Mouse (Mus musculus): ENCODE measurements around the gene Olfr911-ps1. TPM values are rescaled to one million over a fixed set of nuclear protein-coding genes. Genes with fewer than 3 reads are reported as not detected.

Olfr911-ps1 gene
- polyA plus RNA-seq (2014; fragmentation: Illumina TruSeq; extraction: RNeasy Lipid Tissue Mini Kit (QIAGEN cat#74804); ENCODE audit: low read depth, low replicate concordance): not detected

GRCm38 (mm10) chr9:38521280-38521679 lies at the start of gene Olfr911-ps1:
Gene Olfr911-ps1, plus strand, starts transcription at chr9:38521580.

DNA sequence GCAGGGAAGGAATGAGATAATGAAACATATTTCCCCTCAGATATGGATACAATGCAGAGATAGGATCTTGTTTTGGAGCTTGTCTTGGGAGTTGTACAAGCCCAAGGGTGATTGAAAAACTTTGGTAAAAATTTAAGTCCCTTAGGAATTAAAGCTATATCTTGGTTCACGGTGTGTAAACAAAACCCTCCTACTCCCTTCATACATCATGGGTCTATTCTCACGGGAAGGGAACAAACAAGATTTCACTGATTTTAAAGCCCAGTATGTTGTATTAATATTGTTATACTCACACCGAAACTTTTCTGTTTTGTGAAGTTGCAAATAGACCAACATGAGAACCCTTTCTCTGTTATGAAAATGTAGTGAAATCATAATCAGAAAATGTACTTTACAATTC lies 34.6 kb upstream of the Olfr911-ps1 start, which contains the start of gene Olfr906:
TSS of gene Olfr906 (plus strand) at position 301 of the 400 bp plus-strand sequence.

GRCm38 (mm10) chr9:38495501-38495900 lies 25.9 kb upstream of the Olfr911-ps1 start, which contains the start of gene Olfr907:
Gene Olfr907, plus strand, starts transcription at chr9:38495801.

GRCm38 (mm10) chr9:38537549-38537948 lies 16.2 kb downstream of the Olfr911-ps1 start, which contains the start of gene Olfr910:
Gene Olfr910, plus strand, starts transcription at chr9:38537849.

Other genes with a start within 250 kb of the Olfr911-ps1 start
- 1.8 TPM for gene Olfr896-ps1, start 230.5 kb upstream of the Olfr911-ps1 start, polyA plus RNA-seq (2014; fragmentation: Illumina TruSeq; extraction: RNeasy Lipid Tissue Mini Kit (QIAGEN cat#74804); ENCODE audit: low read depth, low replicate concordance)
- 0.80 TPM for gene Olfr25, start 192.5 kb upstream of the Olfr911-ps1 start, polyA plus RNA-seq (2014; fragmentation: Illumina TruSeq; extraction: RNeasy Lipid Tissue Mini Kit (QIAGEN cat#74804); ENCODE audit: low read depth, low replicate concordance)
- 0.17 TPM for gene Olfr898, start 173.2 kb upstream of the Olfr911-ps1 start, polyA plus RNA-seq (2014; fragmentation: Illumina TruSeq; extraction: RNeasy Lipid Tissue Mini Kit (QIAGEN cat#74804); ENCODE audit: low read depth, low replicate concordance)
- gene Olfr250, start 154.7 kb upstream of the Olfr911-ps1 start, polyA plus RNA-seq (2014; fragmentation: Illumina TruSeq; extraction: RNeasy Lipid Tissue Mini Kit (QIAGEN cat#74804); ENCODE audit: low read depth, low replicate concordance): not detected
- gene Olfr251, start 144.5 kb upstream of the Olfr911-ps1 start, polyA plus RNA-seq (2014; fragmentation: Illumina TruSeq; extraction: RNeasy Lipid Tissue Mini Kit (QIAGEN cat#74804); ENCODE audit: low read depth, low replicate concordance): not detected
- gene Olfr147, start 119.9 kb upstream of the Olfr911-ps1 start, polyA plus RNA-seq (2014; fragmentation: Illumina TruSeq; extraction: RNeasy Lipid Tissue Mini Kit (QIAGEN cat#74804); ENCODE audit: low read depth, low replicate concordance): not detected
- gene Olfr901, start 92.1 kb upstream of the Olfr911-ps1 start, polyA plus RNA-seq (2014; fragmentation: Illumina TruSeq; extraction: RNeasy Lipid Tissue Mini Kit (QIAGEN cat#74804); ENCODE audit: low read depth, low replicate concordance): not detected
- gene Olfr902, start 73.9 kb upstream of the Olfr911-ps1 start, polyA plus RNA-seq (2014; fragmentation: Illumina TruSeq; extraction: RNeasy Lipid Tissue Mini Kit (QIAGEN cat#74804); ENCODE audit: low read depth, low replicate concordance): not detected
- gene Olfr904, start 58.4 kb upstream of the Olfr911-ps1 start, polyA plus RNA-seq (2014; fragmentation: Illumina TruSeq; extraction: RNeasy Lipid Tissue Mini Kit (QIAGEN cat#74804); ENCODE audit: low read depth, low replicate concordance): not detected
- gene Olfr905, start 50.5 kb upstream of the Olfr911-ps1 start, polyA plus RNA-seq (2014; fragmentation: Illumina TruSeq; extraction: RNeasy Lipid Tissue Mini Kit (QIAGEN cat#74804); ENCODE audit: low read depth, low replicate concordance): not detected
- 0.15 TPM for gene Olfr906, start 34.5 kb upstream of the Olfr911-ps1 start, polyA plus RNA-seq (2014; fragmentation: Illumina TruSeq; extraction: RNeasy Lipid Tissue Mini Kit (QIAGEN cat#74804); ENCODE audit: low read depth, low replicate concordance)
- not detected for gene Olfr907, start 25.8 kb upstream of the Olfr911-ps1 start, polyA plus RNA-seq (2014; fragmentation: Illumina TruSeq; extraction: RNeasy Lipid Tissue Mini Kit (QIAGEN cat#74804); ENCODE audit: low read depth, low replicate concordance)
- not detected for gene Olfr910, start 16.3 kb downstream of the Olfr911-ps1 start, polyA plus RNA-seq (2014; fragmentation: Illumina TruSeq; extraction: RNeasy Lipid Tissue Mini Kit (QIAGEN cat#74804); ENCODE audit: low read depth, low replicate concordance)
- gene Olfr912, start 58.6 kb downstream of the Olfr911-ps1 start, polyA plus RNA-seq (2014; fragmentation: Illumina TruSeq; extraction: RNeasy Lipid Tissue Mini Kit (QIAGEN cat#74804); ENCODE audit: low read depth, low replicate concordance): not detected
- gene Olfr913, start 71.2 kb downstream of the Olfr911-ps1 start, polyA plus RNA-seq (2014; fragmentation: Illumina TruSeq; extraction: RNeasy Lipid Tissue Mini Kit (QIAGEN cat#74804); ENCODE audit: low read depth, low replicate concordance): not detected
- not detected for gene Olfr914, start 83.5 kb downstream of the Olfr911-ps1 start, polyA plus RNA-seq (2014; fragmentation: Illumina TruSeq; extraction: RNeasy Lipid Tissue Mini Kit (QIAGEN cat#74804); ENCODE audit: low read depth, low replicate concordance)
- gene Olfr916, start 138.3 kb downstream of the Olfr911-ps1 start, polyA plus RNA-seq (2014; fragmentation: Illumina TruSeq; extraction: RNeasy Lipid Tissue Mini Kit (QIAGEN cat#74804); ENCODE audit: low read depth, low replicate concordance): not detected
- gene Olfr917, start 144.3 kb downstream of the Olfr911-ps1 start, polyA plus RNA-seq (2014; fragmentation: Illumina TruSeq; extraction: RNeasy Lipid Tissue Mini Kit (QIAGEN cat#74804); ENCODE audit: low read depth, low replicate concordance): not detected
- not detected for gene Olfr918, start 153.0 kb downstream of the Olfr911-ps1 start, polyA plus RNA-seq (2014; fragmentation: Illumina TruSeq; extraction: RNeasy Lipid Tissue Mini Kit (QIAGEN cat#74804); ENCODE audit: low read depth, low replicate concordance)
- not detected for gene Olfr919, start 182.1 kb downstream of the Olfr911-ps1 start, polyA plus RNA-seq (2014; fragmentation: Illumina TruSeq; extraction: RNeasy Lipid Tissue Mini Kit (QIAGEN cat#74804); ENCODE audit: low read depth, low replicate concordance)
- 8.6 TPM for gene Vwa5a, start 196.7 kb downstream of the Olfr911-ps1 start, polyA plus RNA-seq (2014; fragmentation: Illumina TruSeq; extraction: RNeasy Lipid Tissue Mini Kit (QIAGEN cat#74804); ENCODE audit: low read depth, low replicate concordance)
- 0.22 TPM for gene Olfr920, start 230.7 kb downstream of the Olfr911-ps1 start, polyA plus RNA-seq (2014; fragmentation: Illumina TruSeq; extraction: RNeasy Lipid Tissue Mini Kit (QIAGEN cat#74804); ENCODE audit: low read depth, low replicate concordance)

All from testis, adult 10 weeks (tissue).